Mouse (Mus musculus): ENCODE data around the gene Igll1.

- TF ChIP-seq POLR2A (IDR thresholded peaks at IDR 0.05; ENCODE audit: borderline replicate concordance, control insufficient read depth, low read depth, low read length), result no peak
- TF ChIP-seq CTCF (IDR thresholded peaks at IDR 0.05; ENCODE audit: control insufficient read depth, insufficient read depth, low read length), result no peak
Measured at GRCm38 (mm10) chr16:16888341-16888740, 24.6 kb upstream of the Igll1 start.

Data from bone marrow, adult 2 months (tissue).